Mouse (Mus musculus): ENCODE measurements around the gene 4930503B20Rik. TPM values are rescaled to one million over a fixed set of nuclear protein-coding genes. Genes with fewer than 3 reads are reported as not detected.

The 4930503B20Rik gene
- polyA plus RNA-seq, 1 experiment from 2014 or later = not detected

- Histone ChIP-seq H3K4me3 (ENCODE audit: inconsistent target) (no peak overlapping the region), H3K27ac (no peak overlapping the region), H3K36me3 (ENCODE audit: inconsistent target) (no peaks in the 10 kb centered on the region), H3K79me2 (ENCODE audit: inconsistent target) (no peaks in the 10 kb centered on the region)
- 58% methylated on average over 14 of the region's 14 CpGs for WGBS (ENCODE audit: missing documents)
Observed at GRCm38 (mm10) chr3:146620555-146621249, 30.4 kb downstream of the 4930503B20Rik start.

GRCm38 (mm10) chr3:146620101-146620500 is 31.0 kb downstream of the 4930503B20Rik start:
- Histone ChIP-seq H3K36me3 (ENCODE audit: inconsistent target) (no peaks in the 10 kb centered on the region), H3K27ac (no peak overlapping the region), H3K79me2 (ENCODE audit: inconsistent target) (no peaks in the 10 kb centered on the region), H3K4me3 (ENCODE audit: inconsistent target) (no peak overlapping the region)
- 95% methylated on average over 10 of the region's 10 CpGs for WGBS (ENCODE audit: missing documents)

- no peak overlapping the region for H3K4me3 ChIP-seq (ENCODE audit: inconsistent target)
- no peaks in the 10 kb centered on the region for H3K79me2 ChIP-seq (ENCODE audit: inconsistent target)
- no peak overlapping the region for H3K27ac ChIP-seq
- 94% methylated on average over 4 of the region's 4 CpGs for WGBS (ENCODE audit: missing documents)
- no peaks in the 10 kb centered on the region for H3K36me3 ChIP-seq (ENCODE audit: inconsistent target)
Observed at GRCm38 (mm10) chr3:146618357-146618756, 32.8 kb downstream of the 4930503B20Rik start.

GRCm38 (mm10) chr3:146617946-146618345 is 33.2 kb downstream of the 4930503B20Rik start:
- H3K4me3 ChIP-seq (ENCODE audit: inconsistent target) = no peak overlapping the region
- H3K36me3 ChIP-seq (ENCODE audit: inconsistent target) = no peaks in the 10 kb centered on the region
- H3K79me2 ChIP-seq (ENCODE audit: inconsistent target) = no peaks in the 10 kb centered on the region
- H3K27ac ChIP-seq = no peak overlapping the region

- H3K27ac ChIP-seq = no peak overlapping the region
- 37% methylated on average over 5 of the region's 5 CpGs for WGBS (ENCODE audit: missing documents)
- H3K79me2 ChIP-seq (ENCODE audit: inconsistent target) = no peaks in the 10 kb centered on the region
- no peaks in the 10 kb centered on the region for H3K36me3 ChIP-seq (ENCODE audit: inconsistent target)
- no peak overlapping the region for H3K4me3 ChIP-seq (ENCODE audit: inconsistent target)
Observed at GRCm38 (mm10) chr3:146616533-146617283, 34.4 kb downstream of the 4930503B20Rik start.

- H3K4me3 ChIP-seq (ENCODE audit: inconsistent target) = no peak within 1 kb of the TSS
- H3K36me3 ChIP-seq (ENCODE audit: inconsistent target) = no peaks in the 10 kb centered on the region
- 98% methylated on average over 3 of the region's 4 CpGs for WGBS (ENCODE audit: missing documents)
- H3K27ac ChIP-seq = no peak within 1 kb of the TSS
- H3K79me2 ChIP-seq (ENCODE audit: inconsistent target) = no peaks in the 10 kb centered on the region
Observed at GRCm38 (mm10) chr3:146615496-146615895, 35.6 kb downstream of the 4930503B20Rik start, which contains the start of gene Dnase2b. Dnase2b (minus strand) TSS chr3:146615596.

GRCm38 (mm10) chr3:146611821-146612220 is 39.3 kb downstream of the 4930503B20Rik start:
- 66% methylated on average over 4 of the region's 4 CpGs for WGBS (ENCODE audit: missing documents)
- Histone ChIP-seq H3K27ac (no peak overlapping the region), H3K4me3 (ENCODE audit: inconsistent target) (no peak overlapping the region), H3K79me2 (ENCODE audit: inconsistent target) (no peaks in the 10 kb centered on the region), H3K36me3 (ENCODE audit: inconsistent target) (no peaks in the 10 kb centered on the region)

GRCm38 (mm10) chr3:146611261-146611660 is 39.9 kb downstream of the 4930503B20Rik start:
- Histone ChIP-seq H3K36me3 (ENCODE audit: inconsistent target) (no peaks in the 10 kb centered on the region), H3K27ac (no peak overlapping the region), H3K4me3 (ENCODE audit: inconsistent target) (no peak overlapping the region), H3K79me2 (ENCODE audit: inconsistent target) (no peaks in the 10 kb centered on the region)
- WGBS (ENCODE audit: missing documents) = 95% methylated on average over 4 of the region's 4 CpGs

GRCm38 (mm10) chr3:146610322-146610721 is 40.8 kb downstream of the 4930503B20Rik start:
- no peaks in the 10 kb centered on the region for H3K36me3 ChIP-seq (ENCODE audit: inconsistent target)
- no peaks in the 10 kb centered on the region for H3K79me2 ChIP-seq (ENCODE audit: inconsistent target)
- 40% methylated on average over 10 of the region's 10 CpGs for WGBS (ENCODE audit: missing documents)
- no peak overlapping the region for H3K4me3 ChIP-seq (ENCODE audit: inconsistent target)
- no peak overlapping the region for H3K27ac ChIP-seq

GRCm38 (mm10) chr3:146607368-146607767 is 43.7 kb downstream of the 4930503B20Rik start:
- Histone ChIP-seq H3K27ac (no peak overlapping the region), H3K4me3 (ENCODE audit: inconsistent target) (no peak overlapping the region), H3K79me2 (ENCODE audit: inconsistent target) (no peaks in the 10 kb centered on the region), H3K36me3 (ENCODE audit: inconsistent target) (no peaks in the 10 kb centered on the region)
- 57% methylated on average over 1 of the region's 1 CpGs for WGBS (ENCODE audit: missing documents)

- no peak overlapping the region for H3K4me3 ChIP-seq (ENCODE audit: inconsistent target)
- H3K36me3 ChIP-seq (ENCODE audit: inconsistent target) = no peaks in the 10 kb centered on the region
- H3K27ac ChIP-seq = no peak overlapping the region
- 96% methylated on average over 9 of the region's 9 CpGs for WGBS (ENCODE audit: missing documents)
- no peaks in the 10 kb centered on the region for H3K79me2 ChIP-seq (ENCODE audit: inconsistent target)
Observed at GRCm38 (mm10) chr3:146604647-146605046, 46.5 kb downstream of the 4930503B20Rik start.

GRCm38 (mm10) chr3:146602531-146602930 is 48.6 kb downstream of the 4930503B20Rik start:
- Histone ChIP-seq H3K27ac (no peak overlapping the region), H3K4me3 (ENCODE audit: inconsistent target) (no peak overlapping the region), H3K79me2 (ENCODE audit: inconsistent target) (no peaks in the 10 kb centered on the region), H3K36me3 (ENCODE audit: inconsistent target) (no peaks in the 10 kb centered on the region)
- WGBS (ENCODE audit: missing documents) = 89% methylated on average over 3 of the region's 3 CpGs

- WGBS (ENCODE audit: missing documents) = 87% methylated on average over 2 of the region's 2 CpGs
- H3K27ac ChIP-seq = no peak overlapping the region
- no peaks in the 10 kb centered on the region for H3K79me2 ChIP-seq (ENCODE audit: inconsistent target)
- H3K4me3 ChIP-seq (ENCODE audit: inconsistent target) = no peak overlapping the region
- H3K36me3 ChIP-seq (ENCODE audit: inconsistent target) = no peaks in the 10 kb centered on the region
Observed at GRCm38 (mm10) chr3:146601205-146601604, 49.9 kb downstream of the 4930503B20Rik start.

GRCm38 (mm10) chr3:146599198-146599900 is 51.8 kb downstream of the 4930503B20Rik start:
- Histone ChIP-seq H3K4me3 (ENCODE audit: inconsistent target) (no peak overlapping the region), H3K27ac (no peak overlapping the region), H3K79me2 (ENCODE audit: inconsistent target) (no peaks in the 10 kb centered on the region), H3K36me3 (ENCODE audit: inconsistent target) (no peaks in the 10 kb centered on the region)
- 94% methylated on average over 6 of the region's 6 CpGs for WGBS (ENCODE audit: missing documents)

- Histone ChIP-seq H3K79me2 (ENCODE audit: inconsistent target) (no peaks in the 10 kb centered on the region), H3K36me3 (ENCODE audit: inconsistent target) (no peaks in the 10 kb centered on the region), H3K27ac (no peak overlapping the region), H3K4me3 (ENCODE audit: inconsistent target) (no peak overlapping the region)
- WGBS (ENCODE audit: missing documents) = 57% methylated on average over 6 of the region's 6 CpGs
Observed at GRCm38 (mm10) chr3:146598411-146598810, 52.7 kb downstream of the 4930503B20Rik start.

All from macrophage (primary cell).